Mouse (Mus musculus): ENCODE measurements around the gene Dyrk1a. TPM values are rescaled to one million over a fixed set of nuclear protein-coding genes. Genes with fewer than 3 reads are reported as not detected.

Dyrk1a gene
- polyA plus RNA-seq, 1 experiment from 2014 or later = 9.0 TPM

DNA sequence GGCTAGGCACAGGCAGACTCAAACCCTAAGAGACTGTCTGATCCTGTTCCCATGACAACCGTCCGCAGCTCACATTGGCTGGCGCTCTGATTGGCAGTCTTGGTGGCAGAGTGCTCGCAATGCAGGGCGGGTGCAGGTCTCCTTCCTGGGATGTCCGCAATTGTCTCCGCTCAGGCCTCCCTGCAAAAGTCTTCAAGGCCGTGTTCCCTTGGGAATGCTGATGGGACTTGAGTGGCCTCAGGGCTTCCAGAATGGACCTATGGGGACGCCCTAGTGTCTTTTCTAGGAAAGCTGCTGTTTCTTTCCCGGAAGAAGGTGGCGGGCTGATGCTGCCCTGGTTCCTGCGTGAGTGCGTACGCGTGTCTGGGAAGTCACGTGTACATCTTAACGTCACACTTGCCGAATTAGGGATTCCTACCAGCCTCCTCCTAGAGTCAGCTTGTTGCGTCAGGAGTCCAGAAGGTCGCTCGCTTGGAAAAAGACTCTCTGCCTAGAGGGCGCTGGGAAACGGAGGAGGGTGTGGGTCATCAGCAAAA is 154.3 kb downstream of the Dyrk1a start:
- Histone ChIP-seq H3K27me3 (no peaks in the 10 kb centered on the region), H3K9me3 (no peaks in the 10 kb centered on the region), H3K36me3 (no peaks in the 10 kb centered on the region), H3K4me3 (peak overlapping the region; percentile 49), H3K4me1 (peaks cover 6% of the 10 kb centered on the region), H3K9ac (peak overlapping the region; percentile 45), H3K27ac (peak overlapping the region; percentile 51; the same call in 1 of the 2 replicates), H3K4me2 (replicated peaks) (peak overlapping the region; percentile 84)
- ATAC-seq (ENCODE audit: insufficient number of reproducible peaks, insufficient read depth, low FRiP score, low TSS enrichment) = peak; percentile 81
- WGBS = under 1% methylated on average over 23 of the region's 23 CpGs

DNA sequence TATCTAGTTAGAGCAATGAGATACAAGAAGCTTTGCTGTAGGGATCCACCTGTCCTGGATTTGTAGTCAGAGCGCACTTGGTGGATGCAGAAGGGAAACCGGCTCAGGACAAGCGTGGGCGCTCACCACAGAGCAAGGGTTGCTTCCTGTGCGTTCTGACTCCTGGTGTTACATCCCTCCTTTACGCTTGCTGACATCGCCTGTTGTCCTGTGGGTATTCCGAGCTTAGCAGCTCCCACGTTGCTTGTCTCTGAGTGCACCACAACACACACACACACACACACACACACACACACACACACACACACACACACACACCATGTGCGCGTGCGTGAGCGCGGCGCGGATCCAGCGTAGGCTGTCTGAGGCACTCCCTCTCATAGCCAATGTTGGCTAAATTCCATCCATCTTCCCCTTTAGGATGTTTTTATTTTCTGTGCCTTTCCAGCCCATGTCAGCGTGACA is 155.0 kb downstream of the Dyrk1a start:
- 0 out of 2 replicates have a peak overlapping the region, but pooled peaks have one; percentile 41 for H3K27ac ChIP-seq
- under 1% methylated on average over 18 of the region's 18 CpGs for WGBS
- no peaks in the 10 kb centered on the region for H3K27me3 ChIP-seq
- ATAC-seq (ENCODE audit: insufficient number of reproducible peaks, insufficient read depth, low FRiP score, low TSS enrichment) = no peak
- H3K36me3 ChIP-seq = no peaks in the 10 kb centered on the region
- no peaks in the 10 kb centered on the region for H3K9me3 ChIP-seq
- H3K9ac ChIP-seq = peak overlapping the region; percentile 45
- H3K4me1 ChIP-seq = peaks cover 6% of the 10 kb centered on the region
- H3K4me2 ChIP-seq (replicated peaks) = peak overlapping the region; percentile 84
- H3K4me3 ChIP-seq = peak overlapping the region; percentile 49

DNA sequence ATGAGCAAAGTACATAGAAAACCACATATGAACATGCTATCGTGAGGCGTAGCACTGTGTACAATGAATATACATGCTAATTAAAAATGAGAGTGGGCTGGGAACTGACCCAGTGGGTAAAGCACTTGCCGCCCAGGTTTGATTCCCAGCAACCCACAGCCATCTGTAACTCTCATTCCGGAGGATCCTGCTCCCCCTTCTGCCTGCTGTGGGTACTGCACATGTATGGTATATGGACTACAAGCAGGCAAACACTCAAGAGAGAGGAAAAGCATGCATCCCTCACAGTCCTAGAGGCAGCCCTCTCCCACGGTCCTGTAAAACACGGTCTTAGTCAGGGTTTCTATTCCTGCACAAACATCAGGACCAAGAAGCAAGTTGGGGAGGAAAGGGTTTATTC is 159.4 kb downstream of the Dyrk1a start:
- peaks cover 10% of the 10 kb centered on the region for H3K4me1 ChIP-seq
- no peaks in the 10 kb centered on the region for H3K9me3 ChIP-seq
- no peaks in the 10 kb centered on the region for H3K27me3 ChIP-seq
- H3K27ac ChIP-seq = no peak overlapping the region
- 84% methylated on average over 6 of the region's 6 CpGs for WGBS
- ATAC-seq (ENCODE audit: insufficient number of reproducible peaks, insufficient read depth, low FRiP score, low TSS enrichment) = no peak
- H3K9ac ChIP-seq = no peak overlapping the region
- no peaks in the 10 kb centered on the region for H3K36me3 ChIP-seq
- no peak overlapping the region for H3K4me3 ChIP-seq
- no peak overlapping the region for H3K4me2 ChIP-seq (replicated peaks)

DNA sequence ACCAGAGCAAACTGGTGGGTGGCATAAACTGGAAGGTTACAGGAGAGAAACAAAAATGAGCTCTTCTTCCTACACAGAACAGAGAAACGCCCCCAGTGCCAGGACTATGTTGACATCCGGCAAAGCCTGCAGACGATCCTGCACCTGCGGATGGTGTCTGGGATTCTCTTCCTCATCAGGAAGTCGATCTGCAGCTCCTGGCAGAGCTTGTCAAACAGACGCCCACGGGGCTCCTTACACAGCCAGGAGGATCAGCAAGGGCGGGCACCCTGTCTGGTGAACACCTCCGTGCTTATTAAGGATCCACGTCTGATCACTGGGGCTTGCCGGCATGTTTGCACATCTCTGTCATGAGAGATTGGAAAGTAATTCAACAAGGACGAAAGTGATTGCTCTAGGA is 161.2 kb downstream of the Dyrk1a start:
- Histone ChIP-seq H3K4me2 (replicated peaks) (no peak overlapping the region), H3K36me3 (no peaks in the 10 kb centered on the region), H3K27me3 (no peaks in the 10 kb centered on the region), H3K4me1 (peaks cover 5% of the 10 kb centered on the region; the same call in 1 of the 2 replicates), H3K4me3 (no peak overlapping the region), H3K9ac (no peak overlapping the region), H3K27ac (no peak overlapping the region), H3K9me3 (no peaks in the 10 kb centered on the region)
- 66% methylated on average over 12 of the region's 12 CpGs for WGBS
- no peak for ATAC-seq (ENCODE audit: insufficient number of reproducible peaks, insufficient read depth, low FRiP score, low TSS enrichment)

DNA sequence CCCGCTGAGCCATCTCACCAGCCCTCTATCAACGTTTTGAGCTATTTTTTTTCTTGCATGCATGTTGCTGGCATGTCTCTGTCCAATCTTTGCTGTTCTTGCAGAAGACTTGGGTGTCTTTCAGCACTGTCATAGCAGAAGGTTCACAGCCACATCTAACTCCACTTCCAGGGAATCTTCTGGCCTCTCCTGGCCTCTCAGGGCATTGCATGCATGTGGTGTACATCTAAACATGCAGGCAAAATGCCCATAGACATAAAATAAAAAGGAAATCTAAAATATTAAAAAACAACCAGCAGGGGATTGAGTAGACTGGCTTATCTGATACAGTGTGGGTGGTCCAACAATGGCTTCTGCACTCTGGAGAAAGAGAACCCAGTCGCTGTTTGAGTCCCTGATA is 165.7 kb downstream of the Dyrk1a start:
- Histone ChIP-seq H3K9me3 (no peaks in the 10 kb centered on the region), H3K27ac (no peak overlapping the region), H3K9ac (no peak overlapping the region), H3K36me3 (no peaks in the 10 kb centered on the region), H3K4me2 (replicated peaks) (no peak overlapping the region), H3K27me3 (no peaks in the 10 kb centered on the region), H3K4me1 (peaks cover 5% of the 10 kb centered on the region; the same call in 1 of the 2 replicates), H3K4me3 (no peak overlapping the region)
- no peak for ATAC-seq (ENCODE audit: insufficient number of reproducible peaks, insufficient read depth, low FRiP score, low TSS enrichment)
- 63% methylated on average over 3 of the region's 3 CpGs for WGBS

DNA sequence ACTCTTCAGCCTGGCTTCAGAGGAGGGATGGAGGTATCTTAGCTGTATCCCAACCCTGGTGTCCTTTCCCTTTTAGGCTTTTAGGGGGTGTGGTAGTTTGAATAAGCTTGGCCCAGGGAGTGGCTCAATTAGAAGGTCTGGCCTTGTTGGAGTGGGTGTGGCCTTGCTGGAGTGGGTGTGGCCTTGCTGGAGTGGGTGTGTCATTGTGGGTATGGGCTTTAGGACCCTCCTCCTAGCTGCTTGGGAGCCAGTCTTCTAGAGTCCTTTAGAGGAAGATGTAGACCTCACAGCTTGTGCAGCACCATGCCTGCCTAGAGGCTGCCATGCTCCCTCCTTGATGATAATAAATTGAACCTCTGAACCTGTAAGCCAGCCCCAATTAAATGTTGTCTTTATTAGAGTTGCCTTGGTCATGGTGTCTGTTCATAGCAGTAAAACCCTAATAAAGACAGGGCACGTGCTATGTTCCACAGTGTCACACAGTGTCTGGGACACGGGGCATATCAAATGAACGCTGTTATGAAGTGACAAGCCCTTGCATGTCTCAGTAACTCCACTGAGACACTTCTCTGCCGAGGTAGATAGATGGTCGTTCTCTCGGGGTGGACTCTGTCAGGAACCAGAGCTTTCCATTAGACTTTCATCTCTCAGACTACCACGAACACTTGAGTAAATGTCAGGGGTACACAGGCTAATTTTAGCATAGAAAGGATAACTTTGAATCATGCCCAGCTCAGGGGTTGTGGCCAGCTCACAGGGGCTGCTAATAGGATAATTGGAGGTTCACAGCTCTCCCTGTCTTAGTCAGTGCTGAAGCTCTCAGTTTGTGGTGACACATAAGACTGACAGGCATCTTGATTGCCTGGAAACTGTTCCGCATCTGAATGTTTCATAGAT is 166.9 kb downstream of the Dyrk1a start:
- no peak overlapping the region for H3K4me2 ChIP-seq (replicated peaks)
- no peak overlapping the region for H3K9ac ChIP-seq
- H3K36me3 ChIP-seq = no peaks in the 10 kb centered on the region
- H3K4me1 ChIP-seq = peaks cover 5% of the 10 kb centered on the region; the same call in 1 of the 2 replicates
- H3K9me3 ChIP-seq = no peaks in the 10 kb centered on the region
- H3K27me3 ChIP-seq = no peaks in the 10 kb centered on the region
- ATAC-seq (ENCODE audit: insufficient number of reproducible peaks, insufficient read depth, low FRiP score, low TSS enrichment) = no peak
- 76% methylated on average over 8 of the region's 8 CpGs for WGBS
- H3K27ac ChIP-seq = no peak overlapping the region
- no peak overlapping the region for H3K4me3 ChIP-seq

DNA sequence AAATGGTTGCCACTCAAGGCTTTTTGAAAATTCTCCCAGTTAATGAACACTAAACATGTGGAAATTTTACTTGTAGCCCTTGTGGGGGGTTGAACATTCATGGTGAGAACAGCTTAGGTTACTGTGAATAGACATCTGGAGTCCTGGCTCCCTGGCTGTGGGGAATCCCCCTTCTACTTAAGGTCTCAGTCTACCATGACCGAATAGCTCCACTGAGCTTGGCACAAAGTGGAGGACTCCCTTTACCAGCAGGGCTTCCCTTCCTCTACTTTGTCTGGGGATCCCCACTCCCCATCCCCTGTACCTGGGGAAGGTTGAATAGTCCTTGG is 167.5 kb downstream of the Dyrk1a start:
- Histone ChIP-seq H3K4me3 (no peak overlapping the region), H3K4me1 (peaks cover 5% of the 10 kb centered on the region; the same call in 1 of the 2 replicates), H3K27ac (no peak overlapping the region), H3K9me3 (no peaks in the 10 kb centered on the region), H3K36me3 (no peaks in the 10 kb centered on the region), H3K27me3 (no peaks in the 10 kb centered on the region), H3K4me2 (replicated peaks) (no peak overlapping the region), H3K9ac (no peak overlapping the region)
- no peak for ATAC-seq (ENCODE audit: insufficient number of reproducible peaks, insufficient read depth, low FRiP score, low TSS enrichment)
- WGBS = 87% methylated on average over 1 of the region's 1 CpGs

DNA sequence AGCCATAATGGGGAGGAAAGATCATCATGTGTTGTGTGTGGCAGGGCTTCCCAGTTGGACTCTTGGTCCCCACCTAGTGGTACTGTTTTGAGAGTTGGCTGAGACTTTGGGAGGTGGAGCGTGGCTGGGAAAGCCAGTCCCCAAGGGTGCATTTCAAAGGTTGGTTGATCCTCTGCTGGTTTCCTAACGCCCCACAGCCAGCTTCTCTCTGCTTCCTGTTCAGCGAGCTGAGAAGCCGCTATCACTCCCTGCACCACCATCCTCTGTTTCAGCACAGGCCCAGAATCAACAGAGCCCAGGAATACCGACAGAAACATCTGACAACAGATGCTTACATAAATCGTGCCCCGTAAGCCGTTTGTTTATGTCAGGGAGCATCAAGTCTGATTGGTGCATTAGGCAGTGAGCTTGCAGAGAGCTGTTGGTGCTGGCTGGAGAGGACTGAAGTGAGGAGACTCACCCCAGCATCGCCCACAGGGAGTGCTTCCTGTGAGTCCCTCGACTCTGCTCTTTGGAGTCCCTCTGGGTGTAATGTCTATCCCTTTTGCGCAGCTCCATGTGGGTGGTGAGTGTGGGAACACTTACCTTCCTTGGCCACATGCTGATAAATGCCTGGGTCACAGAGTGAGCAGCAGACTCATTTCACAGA is 174.2 kb downstream of the Dyrk1a start:
- no peak overlapping the region; the same call in 1 of the 2 replicates for H3K27ac ChIP-seq
- H3K9me3 ChIP-seq = no peaks in the 10 kb centered on the region
- peak overlapping the region; percentile 18; the same call in 1 of the 2 replicates for H3K4me3 ChIP-seq
- peak overlapping the region; percentile 12; the same call in 1 of the 2 replicates for H3K9ac ChIP-seq
- 2% methylated on average over 11 of the region's 11 CpGs for WGBS
- peak overlapping the region; percentile 42 for H3K4me2 ChIP-seq (replicated peaks)
- no peak for ATAC-seq (ENCODE audit: insufficient number of reproducible peaks, insufficient read depth, low FRiP score, low TSS enrichment)
- no peaks in the 10 kb centered on the region for H3K27me3 ChIP-seq
- H3K4me1 ChIP-seq = 0 out of 2 replicates have a peak, but pooled peaks cover 8% of the 10 kb centered on the region
- no peaks in the 10 kb centered on the region for H3K36me3 ChIP-seq

DNA sequence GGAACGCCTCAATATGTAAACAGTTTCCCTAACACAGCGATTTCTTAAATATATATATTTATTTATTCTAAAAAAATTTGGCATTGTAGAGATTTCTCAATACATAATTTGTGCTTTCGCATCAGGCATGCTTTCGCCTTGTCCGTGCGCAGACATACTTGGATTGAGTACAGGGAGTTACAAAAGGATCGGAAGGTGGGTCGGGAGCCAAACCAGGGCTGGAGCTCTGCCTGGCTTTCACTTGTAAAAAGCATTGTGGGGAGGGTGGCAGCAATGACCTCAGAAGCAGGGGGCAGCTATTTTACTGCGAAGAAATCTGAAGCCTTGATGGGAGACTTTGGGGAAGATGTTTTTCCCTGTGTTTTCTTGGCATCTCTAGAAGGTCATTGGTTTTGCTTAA is 175.2 kb downstream of the Dyrk1a start:
- Histone ChIP-seq H3K4me1 (0 out of 2 replicates have a peak, but pooled peaks cover 8% of the 10 kb centered on the region), H3K27me3 (no peaks in the 10 kb centered on the region), H3K36me3 (no peaks in the 10 kb centered on the region), H3K9ac (no peak overlapping the region), H3K4me2 (replicated peaks) (no peak overlapping the region), H3K4me3 (no peak overlapping the region), H3K27ac (no peak overlapping the region), H3K9me3 (no peaks in the 10 kb centered on the region)
- ATAC-seq (ENCODE audit: insufficient number of reproducible peaks, insufficient read depth, low FRiP score, low TSS enrichment) = no peak
- 81% methylated on average over 9 of the region's 9 CpGs for WGBS
